Mouse (Mus musculus) heart, embryonic 13.5 days (tissue): ENCODE measurements around the gene Disc1. TPM values are rescaled to one million over a fixed set of nuclear protein-coding genes. Genes with fewer than 3 reads are reported as not detected.

Experiments
- ATAC-seq: fragments of 200-750 bp; cut with Nextera tagmentation; 2 replicates; pipeline ENCODE4 v1.8.0; 2017; ENCODE audit warnings: moderate TSS enrichment; ENCODE audit not compliant: insufficient number of reproducible peaks, low FRiP score, low TSS enrichment; ENCODE audit errors: extremely low read depth
- H3K27ac ChIP-seq: fragments of 300-500 bp; sonication (generic); replicated peaks from 2 replicates; pipeline ENCODE4 v1.5.1; 2015; ENCODE audit warnings: moderate library complexity, mild to moderate bottlenecking, inconsistent platforms
- H3K27me3 ChIP-seq: fragments of 300-500 bp; sonication (generic); replicated peaks from 2 replicates; pipeline ENCODE4 v1.6.1; 2015; ENCODE audit warnings: mild to moderate bottlenecking, inconsistent platforms
- H3K36me3 ChIP-seq: fragments of 300-500 bp; sonication (generic); 2 replicates; pipeline ENCODE4 v1.6.1; 2015; ENCODE audit warnings: mild to moderate bottlenecking, inconsistent platforms
- H3K4me1 ChIP-seq: fragments of 300-500 bp; sonication (generic); 2 replicates; pipeline ENCODE4 v1.6.1; 2015; ENCODE audit warnings: inconsistent platforms
- H3K4me2 ChIP-seq: fragments of 300-500 bp; sonication (generic); 2 replicates; pipeline ENCODE4 v1.6.1; 2015; ENCODE audit warnings: inconsistent platforms, mild to moderate bottlenecking, moderate library complexity
- H3K4me3 ChIP-seq: fragments of 300-500 bp; sonication (generic); 2 replicates; pipeline ENCODE4 v1.5.1; 2015; ENCODE audit warnings: moderate library complexity, mild to moderate bottlenecking, inconsistent platforms
- H3K9ac ChIP-seq: fragments of 300-500 bp; sonication (generic); 2 replicates; pipeline ENCODE4 v1.6.1; 2015; ENCODE audit warnings: inconsistent platforms, mild to moderate bottlenecking, moderate library complexity
- H3K9me3 ChIP-seq: fragments of 300-500 bp; sonication (generic); 2 replicates; pipeline ENCODE4 v1.6.1; 2016; ENCODE audit warnings: inconsistent platforms
- WGBS: fragments of 180-500 bp; shearing (Covaris S2); methylation state at CpG from one replicate; pipeline ENCODE4 v1.1.7; 2015; ENCODE audit warnings: mixed read lengths; 5-methylcytosine and 5-hydroxymethylcytosine counted together
- polyA plus RNA-seq: library from polyadenylated mRNA; unstranded; fragments of >200 nt; fragmentation: Nextera tagmentation; extraction: Ambion mirVana; gene quantifications from 2 replicates; pipeline ENCODE4 v1.2.1, GENCODE M21; 2015

The Disc1 gene
- polyA plus RNA-seq, 1 experiment from 2014 or later, result 2.2 TPM

DNA sequence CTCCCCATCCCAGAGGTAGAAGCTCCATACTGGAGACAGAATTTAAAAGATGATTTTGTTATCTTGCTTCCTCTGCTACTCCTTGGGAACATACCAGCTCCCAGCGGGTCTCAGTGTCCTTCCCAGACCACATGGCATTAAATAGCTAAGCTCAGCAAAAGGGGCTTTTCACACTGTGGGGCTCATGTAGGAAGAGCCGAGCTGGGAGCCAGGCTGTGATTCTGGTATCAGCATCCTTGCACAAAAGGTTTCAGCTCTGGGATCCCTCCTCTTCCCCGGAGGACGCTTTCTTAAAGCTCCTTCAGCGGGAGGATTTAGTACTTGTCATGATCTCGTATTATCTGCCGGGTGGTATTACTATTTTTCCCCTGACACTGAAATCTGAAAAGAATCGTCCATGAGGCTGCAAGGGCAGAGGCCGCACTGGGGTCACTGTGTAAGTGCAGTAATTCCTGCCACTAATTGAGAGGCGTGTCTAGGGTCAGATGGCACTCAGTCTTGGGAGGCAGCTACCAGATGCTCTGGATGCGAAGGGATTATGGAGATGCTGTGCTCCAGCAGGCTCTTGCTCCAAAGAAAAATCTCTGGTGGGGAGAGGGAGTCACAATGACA, 223.2 kb downstream of the Disc1 start:
- H3K9ac ChIP-seq, result no peak overlapping the region

DNA sequence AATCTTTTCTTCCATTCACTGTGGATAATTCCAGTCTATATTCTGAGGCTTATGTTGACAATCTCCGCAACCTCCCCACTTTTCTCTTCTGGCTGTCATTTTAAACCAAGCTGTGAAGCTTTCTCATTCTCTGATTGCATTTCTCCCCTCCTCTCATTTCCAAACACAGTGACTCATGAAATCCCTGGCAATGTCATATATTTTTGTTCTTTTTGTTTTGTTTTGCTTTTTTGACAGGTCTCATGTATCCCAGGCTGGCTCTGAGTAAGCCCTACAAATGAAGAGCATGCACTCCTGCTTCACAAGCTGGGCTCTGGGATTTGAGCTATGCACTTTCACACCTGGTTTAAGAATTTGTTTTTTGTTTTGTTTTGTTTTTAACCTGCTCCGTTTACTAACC, 225.2 kb downstream of the Disc1 start:
- 89% methylated on average over 2 of the region's 2 CpGs for WGBS
- ATAC-seq, result no peak
- H3K9me3 ChIP-seq, result peaks cover 8% of the 10 kb centered on the region
- no peak overlapping the region for H3K4me3 ChIP-seq
- H3K27me3 ChIP-seq, result peaks cover 4% of the 10 kb centered on the region; the same call in 1 of the 2 replicates
- no peak overlapping the region for H3K27ac ChIP-seq
- H3K4me1 ChIP-seq, result peaks cover 28% of the 10 kb centered on the region
- H3K36me3 ChIP-seq, result no peaks in the 10 kb centered on the region
- H3K9ac ChIP-seq, result no peak overlapping the region
- H3K4me2 ChIP-seq, result no peak overlapping the region

More for the DNA sequence above, 223.2 kb downstream of the Disc1 start:
- no peak overlapping the region for H3K4me3 ChIP-seq
- H3K36me3 ChIP-seq, result no peaks in the 10 kb centered on the region
- H3K9me3 ChIP-seq, result peaks cover 8% of the 10 kb centered on the region
- no peak overlapping the region for H3K27ac ChIP-seq
- H3K4me1 ChIP-seq, result peaks cover 23% of the 10 kb centered on the region
- H3K4me2 ChIP-seq, result no peak overlapping the region
- no peak for ATAC-seq
- WGBS, result 38% methylated on average over 11 of the region's 11 CpGs
- H3K27me3 ChIP-seq, result peaks cover 4% of the 10 kb centered on the region; the same call in 1 of the 2 replicates

GRCm38 (mm10) chr8:125279892-125280291, 225.9 kb downstream of the Disc1 start:
- WGBS, result 84% methylated on average over 4 of the region's 4 CpGs
- H3K36me3 ChIP-seq, result no peaks in the 10 kb centered on the region
- no peak overlapping the region for H3K27ac ChIP-seq
- peaks cover 5% of the 10 kb centered on the region for H3K9me3 ChIP-seq
- no peak overlapping the region for H3K9ac ChIP-seq
- peaks cover 28% of the 10 kb centered on the region for H3K4me1 ChIP-seq
- peaks cover 4% of the 10 kb centered on the region; the same call in 1 of the 2 replicates for H3K27me3 ChIP-seq
- no peak overlapping the region for H3K4me2 ChIP-seq
- H3K4me3 ChIP-seq, result no peak overlapping the region
- no peak for ATAC-seq

DNA sequence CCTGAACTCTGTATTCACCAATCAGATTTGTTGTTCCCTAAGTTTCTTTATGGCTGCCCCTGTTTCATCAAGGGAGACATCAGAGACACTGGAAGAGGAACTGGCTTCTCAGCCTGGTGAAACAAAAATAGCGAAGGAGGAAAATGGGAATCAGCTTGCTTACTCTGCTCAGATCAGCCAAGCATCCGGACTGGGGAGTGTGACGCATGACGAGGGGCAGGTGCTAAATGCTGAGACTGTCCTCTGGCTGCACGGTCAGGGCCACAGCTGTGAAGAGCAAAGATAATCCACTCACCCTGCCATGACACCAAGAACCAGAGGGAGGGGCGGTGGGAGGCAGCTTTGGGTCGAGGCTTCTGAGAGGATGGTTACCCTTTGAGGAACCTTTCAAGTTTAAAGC, 228.5 kb downstream of the Disc1 start:
- no peaks in the 10 kb centered on the region for H3K9me3 ChIP-seq
- no peak for ATAC-seq
- H3K27me3 ChIP-seq, result peaks cover 4% of the 10 kb centered on the region; the same call in 1 of the 2 replicates
- peak overlapping the region; percentile 29 for H3K9ac ChIP-seq
- no peak overlapping the region for H3K4me3 ChIP-seq
- H3K27ac ChIP-seq, result peak overlapping the region; percentile 58
- no peaks in the 10 kb centered on the region for H3K36me3 ChIP-seq
- peaks cover 53% of the 10 kb centered on the region for H3K4me1 ChIP-seq
- 13% methylated on average over 7 of the region's 7 CpGs for WGBS
- no peak overlapping the region for H3K4me2 ChIP-seq

DNA sequence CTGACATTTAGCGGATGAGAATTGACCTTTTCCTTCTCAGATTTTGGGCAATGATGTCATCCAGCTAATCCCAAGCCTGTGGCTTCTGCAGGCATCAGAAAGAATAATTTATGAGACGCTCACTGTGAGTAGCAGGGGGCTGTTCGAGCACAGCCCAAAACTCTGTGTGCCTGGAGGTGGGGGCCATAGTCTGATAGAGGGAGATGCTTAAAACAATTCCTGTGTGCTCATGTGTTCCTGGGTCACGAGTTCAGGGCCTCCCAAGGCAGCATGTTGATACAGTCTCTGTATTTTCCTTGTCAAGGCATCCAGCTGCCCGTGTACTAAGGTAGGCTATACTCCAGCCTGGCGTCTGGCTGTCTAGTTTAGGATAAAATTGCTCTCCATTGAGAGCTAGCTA, 229.5 kb downstream of the Disc1 start:
- no peak overlapping the region; the same call in 1 of the 2 replicates for H3K27ac ChIP-seq
- WGBS, result 72% methylated on average over 6 of the region's 6 CpGs
- peaks cover 55% of the 10 kb centered on the region for H3K4me1 ChIP-seq

GRCm38 (mm10) chr8:125284875-125285274, 230.9 kb downstream of the Disc1 start:
- H3K27ac ChIP-seq, result no peak overlapping the region
- H3K27me3 ChIP-seq, result no peaks in the 10 kb centered on the region; the same call in 1 of the 2 replicates
- 70% methylated on average over 4 of the region's 4 CpGs for WGBS
- H3K36me3 ChIP-seq, result no peaks in the 10 kb centered on the region
- no peak overlapping the region for H3K9ac ChIP-seq
- H3K4me1 ChIP-seq, result peaks cover 63% of the 10 kb centered on the region
- no peak overlapping the region for H3K4me2 ChIP-seq
- H3K9me3 ChIP-seq, result no peaks in the 10 kb centered on the region
- no peak for ATAC-seq
- H3K4me3 ChIP-seq, result no peak overlapping the region

More for the DNA sequence above, 229.5 kb downstream of the Disc1 start:
- no peak for ATAC-seq
- no peak overlapping the region for H3K9ac ChIP-seq
- no peaks in the 10 kb centered on the region for H3K36me3 ChIP-seq
- H3K4me2 ChIP-seq, result no peak overlapping the region
- peaks cover 4% of the 10 kb centered on the region; the same call in 1 of the 2 replicates for H3K27me3 ChIP-seq
- no peak overlapping the region for H3K4me3 ChIP-seq
- H3K9me3 ChIP-seq, result no peaks in the 10 kb centered on the region

DNA sequence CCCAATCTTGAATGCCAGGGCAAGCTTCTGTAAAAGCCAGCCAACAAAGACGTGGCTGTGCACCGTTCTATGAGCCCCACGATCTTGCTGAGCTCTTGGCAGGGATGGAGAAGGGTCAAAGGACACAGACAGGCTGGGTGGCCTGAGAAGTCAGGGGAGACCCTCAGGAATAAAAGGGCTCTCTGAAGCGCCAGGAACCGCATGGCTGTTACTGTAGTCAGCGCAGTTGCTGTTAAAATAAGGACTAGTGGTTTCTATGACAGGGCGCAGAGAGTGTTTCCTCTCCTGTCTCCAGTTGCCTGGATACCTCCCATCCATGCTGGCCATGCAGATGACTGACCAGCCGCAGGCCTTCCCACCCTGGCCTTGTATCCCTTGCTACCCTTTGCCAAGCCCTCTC, 231.4 kb downstream of the Disc1 start:
- H3K9ac ChIP-seq, result peak overlapping the region; percentile 45
- H3K4me3 ChIP-seq, result no peak overlapping the region
- WGBS, result 77% methylated on average over 8 of the region's 8 CpGs
- H3K9me3 ChIP-seq, result no peaks in the 10 kb centered on the region
- peak overlapping the region; percentile 84 for H3K27ac ChIP-seq
- no peaks in the 10 kb centered on the region; the same call in 1 of the 2 replicates for H3K27me3 ChIP-seq
- H3K36me3 ChIP-seq, result no peaks in the 10 kb centered on the region
- H3K4me2 ChIP-seq, result no peak overlapping the region
- ATAC-seq, result no peak
- H3K4me1 ChIP-seq, result peaks cover 63% of the 10 kb centered on the region

GRCm38 (mm10) chr8:125285966-125286681, 232.1 kb downstream of the Disc1 start:
- Histone ChIP-seq H3K4me1 (peaks cover 69% of the 10 kb centered on the region), H3K9ac (peak overlapping the region; percentile 57; the same call in 1 of the 2 replicates), H3K36me3 (no peaks in the 10 kb centered on the region), H3K27me3 (no peaks in the 10 kb centered on the region), H3K4me3 (no peak overlapping the region), H3K9me3 (no peaks in the 10 kb centered on the region), H3K4me2 (peak overlapping the region; percentile 39), H3K27ac (peak overlapping the region; percentile 84)
- no peak for ATAC-seq
- WGBS, result 27% methylated on average over 12 of the region's 12 CpGs

GRCm38 (mm10) chr8:125287311-125287710, 233.3 kb downstream of the Disc1 start:
- Histone ChIP-seq H3K4me2 (peak overlapping the region; percentile 39; the same call in 1 of the 2 replicates), H3K27me3 (no peaks in the 10 kb centered on the region), H3K36me3 (no peaks in the 10 kb centered on the region), H3K9ac (peak overlapping the region; percentile 57; the same call in 1 of the 2 replicates), H3K27ac (peak overlapping the region; percentile 84), H3K9me3 (no peaks in the 10 kb centered on the region), H3K4me1 (peaks cover 77% of the 10 kb centered on the region), H3K4me3 (no peak overlapping the region)
- no peak for ATAC-seq
- 72% methylated on average over 4 of the region's 4 CpGs for WGBS

- Histone ChIP-seq H3K4me1 (peaks cover 77% of the 10 kb centered on the region), H3K36me3 (no peaks in the 10 kb centered on the region), H3K9me3 (no peaks in the 10 kb centered on the region), H3K27me3 (no peaks in the 10 kb centered on the region), H3K9ac (no peak overlapping the region), H3K4me2 (peak overlapping the region; percentile 39; the same call in 1 of the 2 replicates), H3K27ac (peak overlapping the region; percentile 84), H3K4me3 (no peak overlapping the region)
- 0 out of 2 replicates have a peak, but pooled peaks have one; percentile 25 for ATAC-seq
- WGBS, result 18% methylated on average over 7 of the region's 7 CpGs
These were observed 233.9 kb downstream of the Disc1 start for GRCm38 (mm10) chr8:125287841-125288341.

GRCm38 (mm10) chr8:125291506-125291905, 237.5 kb downstream of the Disc1 start:
- Histone ChIP-seq H3K4me3 (no peak overlapping the region), H3K9me3 (no peaks in the 10 kb centered on the region), H3K9ac (no peak overlapping the region), H3K27me3 (no peaks in the 10 kb centered on the region), H3K36me3 (no peaks in the 10 kb centered on the region), H3K4me1 (peaks cover 81% of the 10 kb centered on the region), H3K27ac (peak overlapping the region; percentile 97), H3K4me2 (no peak overlapping the region)
- ATAC-seq, result no peak
- WGBS, result 43% methylated on average over 10 of the region's 10 CpGs
